In genomic region chr16:52532475-52533083, GRCm38 (mm10) we compare ENCODE assay signal across 27 mouse cellular contexts.
DNase-seq lines count a peak whose midpoint lies in the region; ATAC-seq and TF ChIP-seq lines count a peak whose summit lies in the region.
"Had no signal": no experiment of that assay in that cellular context is flagged by ENCODE, and none has a peak within 500 bp of the region (broad histone marks: within the 10 kb centered on the region; RNA-seq: fewer than 3 reads in every experiment).

No protein-coding gene starts in this region.

- H3K27me3 ChIP-seq in embryonic facial prominence, embryonic 14.5 days (replicated peaks; ENCODE audit: control insufficient read depth, insufficient read depth, low read length): no peaks in the 10 kb centered on the region
- H3K27me3 ChIP-seq in embryonic facial prominence, embryonic 10.5 days (replicated peaks; ENCODE audit: low read depth, poor library complexity, severe bottlenecking): no peaks in the 10 kb centered on the region
- no peaks in the 10 kb centered on the region for H3K27me3 ChIP-seq in hindbrain, embryonic 14.5 days (ENCODE audit: control insufficient read depth, insufficient read depth, low read length)
- H3K27me3 ChIP-seq in hindbrain, embryonic 16.5 days (replicated peaks; ENCODE audit: control insufficient read depth, insufficient read depth, low read length): no peaks in the 10 kb centered on the region
- no peaks in the 10 kb centered on the region for H3K27me3 ChIP-seq in midbrain, embryonic 14.5 days (ENCODE audit: control insufficient read depth, insufficient read depth, low read length)
- no peaks in the 10 kb centered on the region for H3K27me3 ChIP-seq in midbrain, embryonic 10.5 days (ENCODE audit: low read depth, poor library complexity, severe bottlenecking)
- H3K27me3 ChIP-seq: embryonic facial prominence, embryonic 15.5 days; heart, embryonic 15.5 days; limb, embryonic 12.5 days; liver, embryonic 15.5 days; neural tube, embryonic 12.5 days had no signal

- DNase-seq in embryonic facial prominence, embryonic 14.5 days (ENCODE audit: low spot score): peak; percentile 36
- no peak for DNase-seq in embryonic facial prominence, embryonic 10.5 days (ENCODE audit: low spot score)
- no peak for DNase-seq in hindbrain, embryonic 14.5 days (ENCODE audit: low spot score)
- DNase-seq in midbrain, embryonic 14.5 days: peak; percentile 6
- DNase-seq in midbrain, embryonic 10.5 days (ENCODE audit: low spot score): no peak
- DNase-seq in brain, embryonic 14.5 days (ENCODE audit: low read depth): peak; percentile 44
- DNase-seq: adrenal gland, adult 8-10 months; cerebellum, adult 11-12 months; cerebellum, adult 9-11 months; gastrocnemius, postnatal 25 days; heart, adult 11 months; kidney, adult 11 months; layer of hippocampus, adult 9-11 months; lung, embryonic 14.5 days; lung, postnatal 14 days; retina, postnatal 1 day; right cerebral cortex, postnatal 14 days; thymus, postnatal 4 days had no signal

- H3K9ac ChIP-seq in embryonic facial prominence, embryonic 14.5 days (ENCODE audit: low read depth, low read length): no peak overlapping the region
- H3K9ac ChIP-seq in hindbrain, embryonic 14.5 days: no peak overlapping the region
- no peak overlapping the region for H3K9ac ChIP-seq in hindbrain, embryonic 16.5 days (ENCODE audit: low read depth, low read length)
- H3K9ac ChIP-seq in midbrain, embryonic 14.5 days (replicated peaks; ENCODE audit: low read length): no peak overlapping the region
- H3K9ac ChIP-seq: embryonic facial prominence, embryonic 15.5 days; heart, embryonic 15.5 days; limb, embryonic 12.5 days; liver, embryonic 15.5 days; lung, embryonic 14.5 days; neural tube, embryonic 12.5 days had no signal

- no peaks in the 10 kb centered on the region for H3K36me3 ChIP-seq in embryonic facial prominence, embryonic 14.5 days (ENCODE audit: control insufficient read depth, insufficient read depth, low read length)
- no peaks in the 10 kb centered on the region for H3K36me3 ChIP-seq in embryonic facial prominence, embryonic 10.5 days (replicated peaks)
- no peaks in the 10 kb centered on the region for H3K36me3 ChIP-seq in hindbrain, embryonic 14.5 days (replicated peaks; ENCODE audit: control insufficient read depth, insufficient read depth)
- no peaks in the 10 kb centered on the region for H3K36me3 ChIP-seq in hindbrain, embryonic 16.5 days (ENCODE audit: control insufficient read depth, insufficient read depth, low read length)
- H3K36me3 ChIP-seq in midbrain, embryonic 14.5 days (ENCODE audit: control insufficient read depth, insufficient read depth, low read length): no peaks in the 10 kb centered on the region
- H3K36me3 ChIP-seq in midbrain, embryonic 10.5 days: no peaks in the 10 kb centered on the region
- H3K36me3 ChIP-seq: embryonic facial prominence, embryonic 15.5 days; G1E; heart, embryonic 10.5 days; heart, embryonic 15.5 days; limb, embryonic 12.5 days; liver, embryonic 15.5 days; neural tube, embryonic 12.5 days had no signal

- no peaks in the 10 kb centered on the region for H3K9me3 ChIP-seq in embryonic facial prominence, embryonic 14.5 days (ENCODE audit: control insufficient read depth, low read length)
- H3K9me3 ChIP-seq in embryonic facial prominence, embryonic 10.5 days: no peaks in the 10 kb centered on the region
- H3K9me3 ChIP-seq in hindbrain, embryonic 14.5 days (ENCODE audit: control insufficient read depth, low read length): no peaks in the 10 kb centered on the region
- no peaks in the 10 kb centered on the region for H3K9me3 ChIP-seq in hindbrain, embryonic 16.5 days (ENCODE audit: control insufficient read depth, low read length)
- H3K9me3 ChIP-seq in midbrain, embryonic 14.5 days (ENCODE audit: control insufficient read depth, low read length): no peaks in the 10 kb centered on the region
- no peaks in the 10 kb centered on the region for H3K9me3 ChIP-seq in midbrain, embryonic 10.5 days (replicated peaks)
- H3K9me3 ChIP-seq: embryonic facial prominence, embryonic 15.5 days; G1E; heart, embryonic 10.5 days; heart, embryonic 15.5 days; limb, embryonic 12.5 days; liver, embryonic 15.5 days; neural tube, embryonic 12.5 days had no signal

- ATAC-seq in embryonic facial prominence, embryonic 14.5 days (ENCODE audit: low read depth): no peak
- peak; percentile 68 for ATAC-seq in hindbrain, embryonic 14.5 days (ENCODE audit: low FRiP score)
- ATAC-seq in hindbrain, embryonic 16.5 days: no peak
- no peak for ATAC-seq in midbrain, embryonic 14.5 days (ENCODE audit: low FRiP score, low TSS enrichment)
- ATAC-seq: inflammation-experienced regulatory T-cells, adult 6 months had no signal

- no peak for TF ChIP-seq POLR2A in brain, embryonic 14.5 days (IDR thresholded peaks at IDR 0.05; ENCODE audit: borderline replicate concordance, extremely low read depth, insufficient read depth, insufficient read length, poor library complexity, severe bottlenecking)

- 58% methylated on average over 1 of the region's 1 CpGs for WGBS in embryonic facial prominence, embryonic 14.5 days
- 73% methylated on average over 1 of the region's 1 CpGs for WGBS in embryonic facial prominence, embryonic 10.5 days
- WGBS in hindbrain, embryonic 14.5 days: 82% methylated on average over 1 of the region's 1 CpGs
- WGBS in hindbrain, embryonic 16.5 days: 74% methylated on average over 1 of the region's 1 CpGs
- WGBS in midbrain, embryonic 14.5 days: 92% methylated on average over 1 of the region's 1 CpGs
- 87% methylated on average over 1 of the region's 1 CpGs for WGBS in midbrain, embryonic 10.5 days

- no peaks in the 10 kb centered on the region for H3K4me1 ChIP-seq in embryonic facial prominence, embryonic 14.5 days (ENCODE audit: control insufficient read depth, insufficient read depth, low read length)
- no peaks in the 10 kb centered on the region for H3K4me1 ChIP-seq in embryonic facial prominence, embryonic 10.5 days
- no peaks in the 10 kb centered on the region for H3K4me1 ChIP-seq in hindbrain, embryonic 14.5 days (replicated peaks; ENCODE audit: control insufficient read depth, insufficient read depth, low read length)
- no peaks in the 10 kb centered on the region for H3K4me1 ChIP-seq in hindbrain, embryonic 16.5 days (ENCODE audit: control insufficient read depth, insufficient read depth, low read depth, low read length)
- no peaks in the 10 kb centered on the region for H3K4me1 ChIP-seq in midbrain, embryonic 14.5 days (ENCODE audit: control insufficient read depth, insufficient read depth, low read length)
- H3K4me1 ChIP-seq in midbrain, embryonic 10.5 days: no peaks in the 10 kb centered on the region
- H3K4me1 ChIP-seq: embryonic facial prominence, embryonic 15.5 days; heart, embryonic 10.5 days; heart, embryonic 15.5 days; limb, embryonic 12.5 days; liver, embryonic 15.5 days; neural tube, embryonic 12.5 days had no signal

- H3K27ac ChIP-seq in embryonic facial prominence, embryonic 14.5 days (replicated peaks; ENCODE audit: low read depth, low read length): no peak overlapping the region
- H3K27ac ChIP-seq in embryonic facial prominence, embryonic 10.5 days (replicated peaks): no peak overlapping the region
- H3K27ac ChIP-seq in hindbrain, embryonic 14.5 days: no peak overlapping the region
- H3K27ac ChIP-seq in hindbrain, embryonic 16.5 days (ENCODE audit: low read depth, low read length): no peak overlapping the region
- no peak overlapping the region for H3K27ac ChIP-seq in midbrain, embryonic 14.5 days (replicated peaks; ENCODE audit: low read depth, low read length)
- no peak overlapping the region for H3K27ac ChIP-seq in midbrain, embryonic 10.5 days (replicated peaks)
- H3K27ac ChIP-seq: embryonic facial prominence, embryonic 15.5 days; heart, embryonic 10.5 days; heart, embryonic 15.5 days; limb, embryonic 12.5 days; liver, embryonic 15.5 days; neural tube, embryonic 12.5 days had no signal

- no peak overlapping the region for H3K4me2 ChIP-seq in embryonic facial prominence, embryonic 14.5 days (ENCODE audit: low read depth, low read length)
- H3K4me2 ChIP-seq in hindbrain, embryonic 14.5 days (replicated peaks): no peak overlapping the region
- H3K4me2 ChIP-seq in hindbrain, embryonic 16.5 days (ENCODE audit: low read length): no peak overlapping the region
- H3K4me2 ChIP-seq in midbrain, embryonic 14.5 days (ENCODE audit: low read length): no peak overlapping the region
- H3K4me2 ChIP-seq: embryonic facial prominence, embryonic 15.5 days; heart, embryonic 15.5 days; limb, embryonic 12.5 days; liver, embryonic 15.5 days; lung, embryonic 14.5 days; neural tube, embryonic 12.5 days had no signal

- no peak for TF ChIP-seq CTCF in brain, embryonic 14.5 days (IDR thresholded peaks at IDR 0.05; ENCODE audit: borderline replicate concordance, extremely low read depth, insufficient read depth, insufficient read length)

- no peak overlapping the region for H3K4me3 ChIP-seq in embryonic facial prominence, embryonic 14.5 days (ENCODE audit: low read depth, low read length)
- no peak overlapping the region for H3K4me3 ChIP-seq in embryonic facial prominence, embryonic 10.5 days
- H3K4me3 ChIP-seq in hindbrain, embryonic 14.5 days (replicated peaks; ENCODE audit: low read length): no peak overlapping the region
- H3K4me3 ChIP-seq in hindbrain, embryonic 16.5 days (ENCODE audit: low read length): no peak overlapping the region
- H3K4me3 ChIP-seq in midbrain, embryonic 14.5 days (replicated peaks; ENCODE audit: low read depth, low read length): no peak overlapping the region
- no peak overlapping the region for H3K4me3 ChIP-seq in midbrain, embryonic 10.5 days
- H3K4me3 ChIP-seq: embryonic facial prominence, embryonic 15.5 days; heart, embryonic 10.5 days; heart, embryonic 15.5 days; limb, embryonic 12.5 days; liver, embryonic 15.5 days; neural tube, embryonic 12.5 days had no signal

Comparison
In these comparisons a context has a peak if more than half of its experiments do, and no peak if none do; other contexts are left out.
1. DNase-seq: peak in embryonic facial prominence, embryonic 14.5 days (single experiment), midbrain, embryonic 14.5 days (single experiment) and brain, embryonic 14.5 days (single experiment); none in embryonic facial prominence, embryonic 10.5 days (single experiment), hindbrain, embryonic 14.5 days (single experiment) and midbrain, embryonic 10.5 days (single experiment).